ENCODE assay signal across 8 mouse cellular contexts in genomic region chr4:95008175-95009057, GRCm38 (mm10). TPM values are rescaled to one million over a fixed set of nuclear protein-coding genes. Genes with fewer than 3 reads are reported as not detected.
DNase-seq lines count a peak whose midpoint lies in the region; ATAC-seq lines count a peak whose summit lies in the region.

No protein-coding gene starts in this region.

- peak; percentile 89 for DNase-seq in heart, adult 11 months
- peak; percentile 45 to 78 for DNase-seq in cerebellum, postnatal 4 days (ENCODE audit: low spot score in 2 of 2)
- peak; percentile 77 for DNase-seq in gastrocnemius, postnatal 10 days
- DNase-seq in kidney, adult 18-20 months = peak; percentile 78
- DNase-seq in left cerebral cortex, postnatal 4 days = peak; percentile 66
- peak; percentile 32 to 67 for DNase-seq in spleen, adult 18-20 months

- H3K4me1 ChIP-seq in heart, embryonic 12.5 days (replicated peaks) = no peaks in the 10 kb centered on the region
- H3K4me1 ChIP-seq in midbrain, embryonic 16.5 days (ENCODE audit: control insufficient read depth, insufficient read depth, low read length) = no peaks in the 10 kb centered on the region

- H3K4me2 ChIP-seq in heart, embryonic 12.5 days = no peak overlapping the region; the same call in 1 of the 2 replicates
- H3K4me2 ChIP-seq in midbrain, embryonic 16.5 days (ENCODE audit: low read length) = peak overlapping the region; percentile 29; the same call in 1 of the 2 replicates

- H3K27ac ChIP-seq in heart, embryonic 12.5 days (ENCODE audit: poor library complexity, severe bottlenecking) = no peak overlapping the region
- H3K27ac ChIP-seq in midbrain, embryonic 16.5 days (ENCODE audit: low read length) = no peak overlapping the region

- no peak for ATAC-seq in heart, embryonic 12.5 days (ENCODE audit: insufficient number of reproducible peaks, low FRiP score)
- ATAC-seq in midbrain, embryonic 16.5 days = peak; percentile 90

- intact Hi-C loops in left cerebral cortex, postnatal 4 days (cut with DNase I) = loop anchor here (1.0 to 5.0 kb wide), 4 partner anchors 39 to 1684 kb away; no protein-coding TSS in a partner anchor

- H3K36me3 ChIP-seq in heart, embryonic 12.5 days = no peaks in the 10 kb centered on the region
- no peaks in the 10 kb centered on the region for H3K36me3 ChIP-seq in midbrain, embryonic 16.5 days (ENCODE audit: control insufficient read depth, insufficient read depth, low read length)

- H3K4me3 ChIP-seq in heart, embryonic 12.5 days = no peak overlapping the region
- H3K4me3 ChIP-seq in midbrain, embryonic 16.5 days (ENCODE audit: low read depth, low read length) = no peak overlapping the region

- WGBS in heart, embryonic 12.5 days = 43% methylated on average over 13 of the region's 13 CpGs
- WGBS in midbrain, embryonic 16.5 days = 44% methylated on average over 13 of the region's 13 CpGs

- no peaks in the 10 kb centered on the region for H3K9me3 ChIP-seq in heart, embryonic 12.5 days (replicated peaks)
- no peaks in the 10 kb centered on the region for H3K9me3 ChIP-seq in midbrain, embryonic 16.5 days (replicated peaks; ENCODE audit: control insufficient read depth, low read length, poor library complexity, severe bottlenecking)

- no peak overlapping the region for H3K9ac ChIP-seq in heart, embryonic 12.5 days
- no peak overlapping the region for H3K9ac ChIP-seq in midbrain, embryonic 16.5 days (ENCODE audit: low read depth, low read length)

- H3K27me3 ChIP-seq in heart, embryonic 12.5 days (replicated peaks) = no peaks in the 10 kb centered on the region
- H3K27me3 ChIP-seq in midbrain, embryonic 16.5 days (ENCODE audit: control insufficient read depth, insufficient read depth, low read depth, low read length) = no peaks in the 10 kb centered on the region

RNA-seq across cellular contexts. Expression of gene Mysm1, which starts 29.5 kb away (rescaled TPM):
- polyA plus RNA-seq in heart, embryonic 12.5 days (2016; fragmentation: Nextera tagmentation; extraction: Ambion mirVana) = 23.6 TPM in 2 replicates
- 10 to 100 TPM; 11.8 to 14.2 TPM for total RNA-seq in gastrocnemius, postnatal 10 days (2021)
- total RNA-seq in left cerebral cortex, postnatal 4 days (2021) = 10 to 100 TPM; 28.8 to 34.3 TPM
- 23.6 and 28.3 TPM in 2 replicates for polyA plus RNA-seq in midbrain, embryonic 16.5 days (2015; fragmentation: Nextera tagmentation; extraction: Ambion mirVana)

RNA-seq across cellular contexts. Expression of gene Jun, which starts 43.6 kb away (rescaled TPM):
- polyA plus RNA-seq in heart, embryonic 12.5 days (2016; fragmentation: Nextera tagmentation; extraction: Ambion mirVana) = 95.0 and 95.1 TPM in 2 replicates
- 100 to 1,000 TPM in 1 of 2 experiments, 10 to 100 TPM in 1; 31.5 to 100 TPM for total RNA-seq in gastrocnemius, postnatal 10 days (2021)
- total RNA-seq in left cerebral cortex, postnatal 4 days (2021) = 10 to 100 TPM; 35.5 to 37.4 TPM
- 49.3 and 54.0 TPM in 2 replicates for polyA plus RNA-seq in midbrain, embryonic 16.5 days (2015; fragmentation: Nextera tagmentation; extraction: Ambion mirVana)
